Mouse (Mus musculus) splenic B cell, adult 2 months (primary cell): ENCODE data around the gene Ispd.

Experiments used
- DNase-seq: peaks from one replicate; pipeline ENCODE4 v3.0.0-alpha.2; 2011; ENCODE audit warnings: low read depth, low spot score
- H3K27me3 ChIP-seq: 2 replicates; pipeline ENCODE4 v1.6.1; 2012; ENCODE audit warnings: mild to moderate bottlenecking, low read length, moderate library complexity, mixed read lengths; ENCODE audit not compliant: control insufficient read depth, poor library complexity, insufficient read depth, severe bottlenecking
- H3K36me3 ChIP-seq: 2 replicates; pipeline ENCODE4 v1.6.1; 2012; ENCODE audit warnings: mild to moderate bottlenecking, low read length, moderate library complexity, mixed read lengths; ENCODE audit not compliant: control insufficient read depth, poor library complexity, insufficient read depth, severe bottlenecking

Gene Ispd

DNA sequence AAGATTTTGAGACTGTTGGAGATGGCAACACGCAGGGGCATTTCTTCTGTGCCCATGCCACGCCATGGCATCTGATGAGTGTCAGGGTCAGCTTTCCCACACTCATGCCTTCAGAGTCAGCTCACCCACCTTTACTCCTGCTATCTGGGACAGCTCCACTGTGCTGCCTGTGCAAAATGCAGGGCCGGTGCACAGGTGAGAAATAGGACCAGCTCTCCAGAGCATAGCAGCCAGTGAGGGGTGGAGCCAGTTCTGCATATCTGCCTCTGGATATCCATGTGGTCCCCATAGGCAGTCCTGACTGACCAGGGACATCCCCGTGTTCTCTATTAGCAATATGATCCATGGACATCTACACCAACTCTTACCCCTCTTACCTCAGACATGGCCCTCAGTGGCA is 297.0 kb downstream of the Ispd start:
- Histone ChIP-seq H3K27me3 (no peaks in the 10 kb centered on the region), H3K36me3 (no peaks in the 10 kb centered on the region)
- no peak for DNase-seq

DNA sequence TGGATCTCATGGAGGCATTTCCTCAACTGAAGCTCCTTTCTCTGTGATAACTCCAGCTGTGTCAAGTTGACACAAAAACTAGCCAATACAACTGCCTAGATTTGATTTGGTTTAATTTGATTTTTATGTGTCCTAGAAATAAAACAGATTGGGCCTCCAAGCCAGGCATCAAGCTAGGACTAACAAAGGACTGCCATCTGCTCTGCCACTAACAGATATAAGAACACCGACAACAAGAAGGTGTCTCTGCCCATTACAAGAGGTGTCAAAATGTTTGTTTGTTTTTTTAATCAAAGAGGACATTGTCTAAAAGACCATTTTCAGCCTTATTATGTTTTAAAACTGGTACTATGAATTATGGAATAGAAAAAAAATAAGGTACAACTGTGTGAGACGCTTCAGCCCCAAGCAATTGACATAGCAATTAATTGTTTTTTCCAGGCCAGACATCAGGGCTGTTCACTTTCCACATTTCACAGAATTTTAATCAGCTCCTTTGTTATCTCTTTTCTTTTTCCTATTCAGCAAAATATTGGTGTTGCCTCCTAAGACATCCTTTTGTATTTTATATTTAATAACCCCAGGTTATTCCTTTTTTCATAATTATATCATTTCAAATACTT is 299.7 kb downstream of the Ispd start:
- DNase-seq: no peak
- Histone ChIP-seq H3K27me3 (no peaks in the 10 kb centered on the region), H3K36me3 (no peaks in the 10 kb centered on the region)

DNA sequence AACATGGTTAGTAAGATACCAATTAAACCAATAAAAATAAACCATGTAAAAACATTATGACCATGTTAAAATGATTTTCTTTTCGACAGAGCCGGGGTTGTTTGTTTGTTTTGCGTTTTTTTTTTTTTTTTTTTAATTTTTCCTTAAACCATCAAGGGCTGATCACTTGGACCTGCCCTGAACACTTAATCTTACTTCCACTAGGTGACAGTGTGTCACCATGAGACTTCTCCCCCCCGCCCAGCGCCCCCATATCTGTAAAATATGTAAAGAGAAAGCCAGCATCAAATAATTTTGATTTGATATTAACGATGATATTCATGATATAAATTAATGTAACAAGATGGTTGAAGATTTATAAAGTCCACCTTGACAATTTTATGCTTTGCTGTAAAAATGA is 300.5 kb downstream of the Ispd start:
- DNase-seq: no peak
- Histone ChIP-seq H3K36me3 (no peaks in the 10 kb centered on the region), H3K27me3 (no peaks in the 10 kb centered on the region)

DNA sequence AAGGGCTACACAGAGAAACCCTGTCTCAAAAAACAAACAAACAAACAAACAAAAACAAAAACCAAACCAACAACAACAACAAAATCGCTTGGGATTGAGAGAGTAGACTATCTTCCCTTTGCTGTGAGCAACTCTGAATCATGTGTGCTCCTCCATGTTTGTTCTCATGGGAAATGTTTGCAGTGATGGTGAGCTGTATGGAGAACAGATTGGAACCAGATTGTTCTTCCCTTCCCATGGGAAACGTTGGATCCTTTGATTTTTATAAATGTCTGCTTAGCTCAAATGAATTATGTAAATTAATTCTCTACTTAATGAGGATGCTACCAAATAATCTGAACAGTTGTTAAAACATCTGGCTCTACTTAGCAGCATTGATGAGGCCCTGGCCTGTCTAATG is 312.8 kb downstream of the Ispd start:
- Histone ChIP-seq H3K36me3 (no peaks in the 10 kb centered on the region), H3K27me3 (no peaks in the 10 kb centered on the region)
- DNase-seq: no peak

DNA sequence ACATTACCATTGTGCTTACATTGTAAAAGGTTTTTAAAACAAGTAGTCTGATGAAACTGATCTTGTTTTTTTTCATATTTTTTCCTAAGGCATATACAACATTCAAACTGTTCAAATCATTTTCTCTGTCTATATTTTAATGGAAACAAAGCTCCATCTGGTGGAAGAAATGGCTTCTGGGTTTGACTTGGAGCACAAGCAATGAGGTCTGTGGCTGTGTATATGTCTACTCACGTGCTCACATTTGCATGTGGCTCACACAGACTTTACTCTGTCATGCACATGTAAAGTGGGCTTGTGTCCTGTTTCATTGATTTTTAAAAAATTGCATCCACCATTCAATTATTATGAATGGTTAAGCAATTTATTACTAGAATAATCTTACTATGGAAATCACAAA is 323.1 kb downstream of the Ispd start:
- Histone ChIP-seq H3K27me3 (no peaks in the 10 kb centered on the region), H3K36me3 (no peaks in the 10 kb centered on the region)
- DNase-seq: no peak

DNA sequence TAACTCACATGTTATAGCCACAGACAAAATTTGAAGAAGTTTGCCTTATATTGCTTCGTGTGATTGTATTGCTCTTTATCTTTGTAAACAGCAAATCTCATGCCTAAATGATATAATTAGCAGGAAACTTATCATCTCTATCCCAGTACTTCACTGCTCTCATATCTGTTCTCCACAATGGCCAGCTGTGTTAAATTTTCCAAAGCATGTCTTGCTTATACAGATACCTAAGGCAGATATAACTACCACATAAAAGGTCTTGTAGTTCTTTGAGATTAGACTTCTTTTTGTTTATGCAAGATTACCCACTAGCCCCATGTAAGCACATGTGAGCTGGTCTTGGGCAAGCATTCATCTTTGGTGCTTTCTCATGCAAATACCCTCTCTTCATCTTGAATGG is 327.6 kb downstream of the Ispd start:
- no peaks in the 10 kb centered on the region for H3K27me3 ChIP-seq
- no peak for DNase-seq
- H3K36me3 ChIP-seq: no peaks in the 10 kb centered on the region

DNA sequence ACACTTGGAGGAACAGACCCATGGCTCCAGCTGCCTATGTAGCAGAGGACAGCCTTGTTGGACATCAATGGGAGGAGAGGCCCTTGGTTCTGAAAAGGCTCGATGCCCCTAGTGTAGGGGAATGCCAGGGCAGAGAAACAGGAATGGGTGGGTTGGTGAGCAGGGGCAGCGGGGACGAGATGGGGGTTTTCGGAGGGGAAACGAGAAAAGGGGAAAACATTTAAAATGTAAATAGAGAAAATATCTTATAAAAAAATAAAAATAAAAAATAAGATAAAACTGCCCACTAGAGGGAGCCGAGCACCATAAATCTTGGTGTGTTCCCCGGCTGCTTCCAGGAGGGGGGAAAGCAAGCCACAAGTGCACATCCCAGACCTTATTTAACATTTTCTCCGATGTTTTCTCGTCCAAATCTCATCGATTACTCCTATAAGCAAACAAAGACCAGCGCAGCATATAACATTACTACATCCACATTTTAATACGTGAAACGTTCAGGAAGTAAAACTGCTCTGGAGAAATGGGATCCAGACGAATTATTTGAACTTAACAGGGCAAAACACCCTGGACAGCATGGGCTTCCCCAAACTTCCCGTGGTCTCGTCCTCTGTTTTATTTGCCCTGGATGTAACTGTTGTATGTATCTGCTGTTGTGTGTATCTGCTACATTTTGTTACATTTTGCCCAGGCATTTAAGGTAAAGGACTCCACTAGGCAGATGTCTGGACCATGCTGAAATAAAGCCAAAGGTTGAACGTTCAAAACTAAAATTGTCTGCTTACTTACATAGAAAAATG is 332.8 kb downstream of the Ispd start:
- Histone ChIP-seq H3K27me3 (no peaks in the 10 kb centered on the region), H3K36me3 (no peaks in the 10 kb centered on the region)
- peak; percentile 36 for DNase-seq

DNA sequence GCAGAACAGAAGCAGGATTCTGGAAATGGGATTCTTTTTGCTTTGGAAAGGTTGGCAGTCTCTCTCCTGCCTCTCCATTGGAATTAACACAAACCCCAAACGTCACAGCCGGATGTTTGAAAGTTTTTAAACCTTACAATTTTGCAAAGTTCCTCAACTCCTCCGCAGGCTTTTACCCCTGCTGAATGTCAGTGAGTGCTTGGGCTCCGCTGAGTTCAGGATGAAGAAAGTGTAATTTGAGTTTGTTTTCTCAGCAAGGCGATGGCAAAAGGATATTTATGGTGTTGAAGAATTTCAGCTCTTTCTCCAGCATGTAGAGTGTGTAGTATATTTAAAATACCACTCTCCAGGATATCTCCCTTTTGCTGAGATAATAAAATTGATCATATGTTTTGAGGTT is 336.3 kb downstream of the Ispd start:
- no peaks in the 10 kb centered on the region for H3K36me3 ChIP-seq
- no peaks in the 10 kb centered on the region for H3K27me3 ChIP-seq
- no peak for DNase-seq

DNA sequence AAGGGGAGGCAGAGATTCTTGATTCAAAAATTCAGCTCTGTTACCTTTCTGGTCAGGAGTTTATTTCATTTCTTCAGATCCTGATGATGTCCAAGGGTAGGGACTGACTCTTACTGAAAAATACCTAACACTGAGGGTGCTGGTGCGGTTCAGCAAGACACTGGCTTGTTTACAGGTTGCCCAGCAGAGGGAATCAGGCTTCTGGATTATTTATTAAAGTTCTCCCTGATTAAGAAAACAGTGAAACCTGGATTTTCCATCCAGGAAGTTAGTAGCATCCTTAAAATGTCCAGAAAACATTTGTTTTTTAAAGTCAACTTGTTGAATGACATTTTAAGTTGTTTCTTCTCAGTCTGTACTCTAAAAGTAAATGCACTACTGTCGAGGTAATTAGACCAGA is 337.2 kb downstream of the Ispd start:
- H3K27me3 ChIP-seq: no peaks in the 10 kb centered on the region
- H3K36me3 ChIP-seq: no peaks in the 10 kb centered on the region
- no peak for DNase-seq

DNA sequence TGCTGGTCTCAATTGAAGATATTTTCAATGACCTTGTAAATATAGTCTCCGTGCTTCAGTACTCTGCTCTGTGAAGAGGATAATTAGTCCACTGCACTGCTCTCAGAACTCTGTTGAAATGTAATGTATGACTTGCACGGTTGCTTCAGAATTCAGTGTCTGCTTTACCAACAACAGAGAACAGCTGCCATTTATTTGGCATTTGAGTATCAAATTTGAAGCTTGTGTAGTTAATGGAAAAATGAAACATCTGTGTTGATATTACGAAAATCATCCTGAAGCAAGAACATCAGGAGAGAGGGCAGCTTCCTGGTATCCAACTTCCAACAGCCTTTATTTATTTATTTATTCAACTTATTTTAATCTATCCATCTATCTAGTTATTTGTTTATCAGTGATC is 337.8 kb downstream of the Ispd start:
- no peaks in the 10 kb centered on the region for H3K27me3 ChIP-seq
- H3K36me3 ChIP-seq: no peaks in the 10 kb centered on the region
- no peak for DNase-seq

DNA sequence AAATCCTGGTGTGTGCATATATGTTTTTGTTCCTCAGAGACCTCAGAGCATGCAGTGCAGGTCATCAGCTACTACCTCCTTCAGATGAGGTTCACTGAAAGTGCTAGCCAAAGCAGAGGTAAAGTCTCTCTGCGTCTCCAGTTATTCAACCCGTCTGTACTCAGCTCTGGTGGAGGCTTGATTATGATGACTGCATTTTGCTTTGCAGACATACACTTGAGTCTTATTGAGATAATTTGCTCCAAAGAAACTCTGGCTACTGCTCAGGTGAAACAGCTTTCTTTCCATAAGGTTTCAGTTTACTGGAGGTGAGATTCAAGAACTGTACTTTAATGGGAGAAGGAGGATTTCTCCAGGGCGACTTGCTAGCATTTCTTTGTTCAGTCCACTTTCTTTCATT is 339.5 kb downstream of the Ispd start:
- DNase-seq: no peak
- Histone ChIP-seq H3K36me3 (no peaks in the 10 kb centered on the region), H3K27me3 (no peaks in the 10 kb centered on the region)

DNA sequence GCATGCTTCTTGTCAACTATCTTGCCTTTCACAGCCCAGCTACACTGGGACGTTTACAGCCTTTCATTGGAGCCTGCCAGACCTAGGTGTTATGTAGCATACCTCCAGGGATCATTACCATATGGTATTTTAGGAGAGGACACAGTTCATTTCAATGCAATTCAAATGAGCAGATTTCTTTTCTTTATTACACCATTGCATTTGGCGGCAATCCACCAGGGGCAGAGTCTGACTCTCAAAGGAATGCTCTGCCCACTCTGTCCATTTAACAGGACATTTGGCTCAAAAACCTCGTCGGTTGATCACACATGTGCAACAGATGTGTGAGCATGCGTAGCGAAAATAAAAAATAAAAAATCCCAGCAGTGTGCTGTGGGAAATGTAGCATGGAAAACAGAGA is 340.0 kb downstream of the Ispd start:
- Histone ChIP-seq H3K36me3 (no peaks in the 10 kb centered on the region), H3K27me3 (no peaks in the 10 kb centered on the region)

DNA sequence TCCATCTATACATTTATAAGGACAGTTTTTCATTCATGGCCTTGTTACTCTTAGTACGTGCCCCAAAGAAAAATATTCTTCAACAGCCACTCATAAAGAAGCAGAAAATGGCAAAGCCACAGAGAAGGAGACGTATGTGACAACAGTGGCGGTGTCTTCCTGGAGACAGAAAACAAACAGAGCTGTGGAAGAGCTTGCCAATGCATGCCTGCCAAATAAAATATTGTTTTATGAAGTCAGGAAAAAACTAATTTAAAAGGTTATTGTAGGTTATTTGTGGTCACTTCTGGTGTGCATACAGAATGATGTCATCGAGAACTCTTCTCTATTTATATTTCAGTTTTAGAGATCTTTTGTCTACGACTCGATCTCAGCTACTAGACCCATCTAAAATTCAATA is 341.5 kb downstream of the Ispd start:
- H3K27me3 ChIP-seq: no peaks in the 10 kb centered on the region
- DNase-seq: no peak
- no peaks in the 10 kb centered on the region for H3K36me3 ChIP-seq

More for the DNA sequence above, 340.0 kb downstream of the Ispd start:
- no peak for DNase-seq

DNA sequence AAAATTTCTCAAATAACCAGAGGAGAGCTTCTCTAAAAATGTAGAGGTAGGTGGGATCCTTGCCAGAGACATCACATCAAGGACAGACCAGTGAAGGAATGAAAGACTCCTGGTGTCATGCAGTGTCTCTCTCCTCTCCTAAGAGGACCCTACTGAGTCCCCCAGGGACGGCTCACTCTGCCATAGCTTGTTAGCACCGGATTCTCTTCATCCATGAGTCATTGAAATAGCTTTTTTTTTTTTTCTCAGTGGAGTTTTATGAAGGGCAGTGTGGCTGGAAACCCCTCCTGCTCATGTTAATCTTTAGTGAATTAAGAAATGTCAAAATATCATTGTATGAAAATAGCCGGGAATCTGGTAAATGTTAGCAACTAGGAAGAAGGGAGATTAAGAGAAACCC is 342.1 kb downstream of the Ispd start:
- DNase-seq: no peak
- H3K27me3 ChIP-seq: no peaks in the 10 kb centered on the region

DNA sequence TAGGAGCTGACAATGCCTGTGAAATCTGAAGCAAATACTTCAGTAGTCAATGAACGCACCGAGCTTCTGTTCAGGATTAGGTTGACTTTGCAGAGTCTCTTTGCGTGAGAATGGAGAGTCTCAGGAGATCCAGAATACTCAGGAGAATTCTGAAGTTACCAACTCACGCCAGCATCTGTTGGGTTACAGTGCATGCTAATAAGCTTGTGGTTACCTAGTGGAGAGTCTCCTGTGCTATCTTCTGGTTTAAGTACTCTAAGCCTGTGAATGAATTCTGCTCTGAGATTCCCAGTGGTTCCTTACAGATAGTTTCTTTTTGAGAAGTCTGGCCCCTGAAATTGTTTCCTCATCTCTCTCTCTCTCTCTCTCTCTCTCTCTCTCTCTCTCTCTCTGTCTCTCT is 343.0 kb downstream of the Ispd start:
- DNase-seq: no peak
- H3K36me3 ChIP-seq: no peaks in the 10 kb centered on the region
- H3K27me3 ChIP-seq: no peaks in the 10 kb centered on the region

More for the DNA sequence above, 342.1 kb downstream of the Ispd start:
- H3K36me3 ChIP-seq: no peaks in the 10 kb centered on the region

DNA sequence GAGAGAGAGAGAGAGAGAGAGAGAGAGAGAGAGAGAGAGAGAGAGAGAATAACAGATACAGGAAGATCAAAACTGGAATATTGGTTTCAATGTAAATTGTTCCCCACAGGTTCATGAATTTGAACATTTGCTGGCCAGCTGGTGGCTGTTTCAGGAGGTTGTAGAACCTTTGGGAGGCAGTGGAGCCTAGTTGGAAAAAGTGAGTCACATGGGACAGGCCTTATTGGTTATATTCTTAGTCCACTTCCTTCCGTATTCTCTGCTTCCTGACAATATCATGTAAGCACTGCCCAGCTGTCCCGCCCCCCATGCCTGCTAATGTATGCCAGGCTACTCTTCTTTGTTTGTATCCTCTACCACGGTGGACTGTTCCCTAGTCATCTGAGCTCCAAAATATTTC is 344.0 kb downstream of the Ispd start:
- DNase-seq: peak; percentile 2
- Histone ChIP-seq H3K36me3 (no peaks in the 10 kb centered on the region), H3K27me3 (no peaks in the 10 kb centered on the region)
